Mouse (Mus musculus) left cerebral cortex, postnatal 4 days (tissue): ENCODE measurements around the gene Gnai2. TPM values are rescaled to one million over a fixed set of nuclear protein-coding genes. Genes with fewer than 3 reads are reported as not detected.

Experiments
- DNase-seq: peaks from one replicate; pipeline ENCODE4 v3.0.0-alpha.2; 2022
- intact Hi-C: fragments of 180-260 bp; cut with DNase I; formaldehyde crosslinking; loops from one replicate; pipeline ENCODE4 v1.15.1; 2025
- total RNA-seq, 2 experiments: library from RNA; stranded (reverse); gene quantifications; 2 replicates each; pipeline ENCODE4 v1.2.3; 2021

Gnai2 gene
- total RNA-seq, 2 experiments from 2014 or later = 302 to 303 TPM

DNA sequence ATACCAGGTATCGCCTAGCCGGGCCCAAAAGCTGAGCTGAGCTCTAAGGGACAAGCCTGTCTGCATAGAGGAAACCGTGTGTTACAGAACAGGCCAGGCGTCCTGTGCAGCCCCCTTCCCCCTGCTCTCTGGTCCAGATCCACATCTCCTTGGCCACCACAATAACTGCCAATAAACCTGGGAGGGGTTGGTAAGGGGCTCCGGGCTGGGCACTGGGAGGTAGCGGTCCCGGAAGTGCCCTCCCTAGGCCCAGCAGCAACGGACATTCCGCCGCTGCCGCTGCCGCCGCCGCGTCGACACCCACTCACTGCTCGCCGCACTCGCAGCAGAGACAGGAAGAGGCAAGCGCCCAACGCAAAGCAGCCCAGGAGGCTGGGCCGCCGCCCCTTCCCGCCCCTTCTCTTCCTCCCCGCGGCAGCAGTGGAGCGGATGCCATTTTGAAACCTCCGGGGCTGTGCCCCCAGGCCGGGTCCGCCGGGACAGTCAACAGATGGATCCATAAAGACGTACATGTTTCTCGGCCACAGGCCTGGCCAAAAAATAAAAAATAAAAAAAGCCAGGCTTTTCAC lies 2.0 kb downstream of the Gnai2 start:
- intact Hi-C loops = no loop called here
- DNase-seq = peak; percentile 54

GRCm38 (mm10) chr9:107632478-107632877 lies 2.7 kb downstream of the Gnai2 start:
- DNase-seq = peak; percentile 80
- intact Hi-C loops = no loop called here

DNA sequence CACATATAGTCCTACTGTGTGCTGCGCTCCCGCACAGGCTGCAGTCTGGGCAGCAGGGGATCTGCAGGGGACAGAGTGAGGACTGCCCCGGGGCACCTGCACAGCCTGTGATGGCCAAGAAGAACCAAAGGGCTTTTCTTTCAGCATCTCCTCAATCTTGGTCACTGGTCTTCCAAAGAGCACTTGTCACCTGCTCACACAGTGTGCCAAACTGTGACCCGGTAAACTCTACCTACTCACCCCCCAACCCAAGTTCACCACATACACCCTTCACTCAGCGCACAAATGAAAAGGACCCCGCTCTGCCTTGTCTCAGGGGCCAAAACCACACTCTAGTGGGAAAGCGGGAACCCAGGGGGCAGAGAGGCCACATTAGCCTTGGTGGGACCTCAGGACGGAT lies 3.3 kb downstream of the Gnai2 start:
- intact Hi-C loops = no loop called here
- DNase-seq = no peak

DNA sequence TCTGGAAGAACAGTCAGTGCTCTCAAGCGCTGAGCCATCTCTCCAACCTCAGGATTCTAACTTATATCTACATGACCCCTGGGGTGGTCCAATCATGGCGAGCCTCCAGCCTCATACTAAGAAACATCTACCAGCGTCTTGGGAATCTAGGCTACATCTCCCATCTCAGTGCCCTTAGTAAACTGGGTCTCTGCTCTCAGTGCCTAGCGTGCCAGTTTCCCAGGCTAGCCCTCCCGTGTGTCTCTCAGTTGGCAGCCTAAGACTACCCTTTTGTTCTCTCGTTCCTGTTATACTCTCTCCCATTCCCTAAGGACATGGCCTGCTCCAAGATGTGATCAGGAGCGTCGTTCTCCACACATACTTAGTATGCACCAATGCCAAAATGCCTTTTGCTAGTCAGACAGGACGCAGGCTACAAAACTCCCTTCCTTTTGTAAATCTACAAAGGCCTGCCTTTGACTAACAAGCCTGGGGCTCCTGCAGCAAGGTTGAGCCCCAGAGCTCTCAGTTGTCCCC lies 3.8 kb downstream of the Gnai2 start:
- intact Hi-C loops = no loop called here
- no peak for DNase-seq

DNA sequence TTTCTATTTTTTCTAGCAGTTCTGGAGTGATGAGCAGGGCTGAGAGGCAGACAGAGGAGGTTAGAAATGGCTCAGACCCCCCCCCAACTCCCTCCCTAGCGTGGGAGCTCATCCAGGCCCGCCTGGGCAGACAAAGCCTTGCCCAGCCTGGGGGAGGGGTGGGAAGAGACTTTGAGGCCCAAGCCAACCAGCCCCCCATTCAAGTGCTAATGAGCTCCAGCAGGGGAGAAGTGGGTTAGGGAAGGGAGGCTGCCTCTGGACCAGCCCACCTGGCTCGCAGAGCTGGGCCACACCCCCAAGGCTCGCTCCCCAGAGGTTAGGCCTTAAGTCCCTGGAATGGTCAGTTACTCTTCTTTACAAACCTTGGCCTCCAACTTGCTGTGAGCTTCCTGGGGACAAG lies 4.6 kb downstream of the Gnai2 start:
- peak; percentile 84 for DNase-seq
- intact Hi-C loops = no loop called here

DNA sequence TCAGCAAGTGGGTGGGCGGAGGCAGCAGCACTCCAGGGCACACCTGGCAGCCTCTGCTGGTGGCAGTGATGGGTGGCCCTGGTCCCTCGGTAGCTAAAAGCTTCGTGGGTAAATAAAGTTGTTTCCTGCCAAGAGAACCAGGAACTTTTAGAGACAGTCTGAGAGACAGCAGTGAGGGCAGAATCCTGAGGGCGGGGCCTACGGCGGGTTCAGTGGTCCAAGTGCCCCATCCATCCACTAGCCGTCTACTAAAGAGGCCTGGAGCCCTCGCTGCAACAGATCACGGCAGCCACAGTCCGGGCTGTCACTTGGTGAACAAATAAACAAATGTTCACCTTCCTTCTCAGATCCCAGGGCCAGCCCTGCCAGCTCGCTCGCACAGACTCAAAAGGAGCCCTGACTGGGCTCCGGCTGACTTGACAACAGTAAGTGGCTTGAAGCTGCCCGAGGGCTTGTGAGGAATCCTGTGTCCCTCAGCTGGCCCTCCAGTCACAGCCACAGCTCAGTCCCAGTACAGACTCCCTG lies 5.2 kb downstream of the Gnai2 start:
- intact Hi-C loops = no loop called here
- peak; percentile 48 for DNase-seq

DNA sequence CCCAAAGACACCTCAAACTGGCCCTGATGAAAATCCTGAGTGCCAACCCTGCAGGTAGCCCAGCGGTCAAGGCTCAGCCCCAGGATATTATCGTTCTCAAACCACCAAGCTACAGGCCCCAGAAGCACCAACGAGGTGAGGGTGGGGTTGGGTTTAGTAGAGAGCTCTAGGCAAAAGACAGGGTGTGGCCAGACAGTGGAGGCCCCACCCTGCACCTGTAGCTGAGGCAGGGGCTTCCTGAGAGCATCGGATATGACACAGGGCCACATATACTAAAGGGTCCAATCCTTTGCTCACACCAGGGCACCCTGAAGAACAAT lies 5.8 kb downstream of the Gnai2 start:
- intact Hi-C loops = no loop called here
- DNase-seq = no peak

DNA sequence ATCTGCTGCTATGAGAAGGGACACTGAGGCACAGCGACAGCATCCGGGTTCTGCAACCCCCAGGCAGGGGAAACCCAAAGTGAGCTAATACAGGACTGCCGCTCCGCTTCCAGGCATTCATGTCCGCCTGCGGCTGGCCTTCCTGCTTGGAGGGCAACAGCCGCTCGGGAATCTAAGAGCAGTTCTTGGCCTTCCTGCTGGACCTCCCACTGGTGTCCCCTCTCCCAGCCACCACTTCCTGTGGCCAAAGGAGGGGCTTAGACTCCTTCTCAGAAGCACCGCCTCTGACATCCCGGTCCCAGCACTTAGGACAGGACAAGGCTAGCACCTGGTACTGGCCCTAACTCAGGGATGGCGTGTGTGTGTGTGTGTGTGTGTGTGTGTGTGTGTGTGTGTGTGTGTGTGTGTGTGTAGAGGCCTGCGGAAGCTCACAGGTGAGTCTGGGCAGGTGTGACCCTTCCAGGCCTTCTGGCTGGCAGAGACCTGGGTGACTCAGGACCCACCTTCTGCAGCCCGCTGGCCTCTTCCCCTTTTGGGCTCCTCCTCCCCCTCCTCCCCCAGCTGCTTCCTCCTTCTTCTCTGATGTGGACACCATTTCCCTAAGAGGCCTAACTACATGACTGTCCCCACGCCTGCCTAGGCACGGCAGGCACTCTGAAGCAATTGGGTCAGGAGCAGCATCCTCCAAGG lies 6.3 kb downstream of the Gnai2 start:
- intact Hi-C loops = no loop called here
- DNase-seq = no peak

GRCm38 (mm10) chr9:107627387-107628255 lies 7.5 kb downstream of the Gnai2 start:
- no peak for DNase-seq
- intact Hi-C loops = no loop called here

GRCm38 (mm10) chr9:107626844-107627277 lies 8.3 kb downstream of the Gnai2 start:
- peak; percentile 95 for DNase-seq
- intact Hi-C loops = no loop called here

- intact Hi-C loops = no loop called here
- DNase-seq = no peak
Observed at GRCm38 (mm10) chr9:107626158-107626843, 8.9 kb downstream of the Gnai2 start.

- intact Hi-C loops = no loop called here
- no peak for DNase-seq
Observed at GRCm38 (mm10) chr9:107625351-107626128, 9.6 kb downstream of the Gnai2 start.

DNA sequence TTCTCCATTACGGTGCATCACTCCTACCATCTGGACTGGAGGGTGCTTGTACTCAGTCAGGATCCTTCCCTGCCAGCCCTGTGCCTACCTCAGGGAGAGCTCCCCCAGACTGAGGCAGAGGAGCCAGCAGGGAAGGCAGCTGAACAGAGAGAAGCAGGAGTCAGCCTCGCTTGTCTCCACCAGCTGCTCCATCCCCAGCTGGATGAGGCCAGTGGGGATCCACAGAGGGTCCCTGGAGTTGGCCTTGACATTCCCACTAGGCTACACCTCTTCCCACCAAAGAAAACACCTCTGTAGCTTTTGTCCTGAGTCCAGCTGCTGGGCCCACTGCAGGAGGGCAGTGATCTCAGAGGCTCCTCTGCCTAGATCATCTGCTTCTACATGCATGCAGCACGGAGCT lies 10.2 kb downstream of the Gnai2 start:
- intact Hi-C loops = no loop called here

GRCm38 (mm10) chr9:107624539-107624938 lies 10.6 kb downstream of the Gnai2 start:
- intact Hi-C loops = no loop called here
- DNase-seq = no peak

More for the DNA sequence above, 10.2 kb downstream of the Gnai2 start:
- no peak for DNase-seq

- no peak for DNase-seq
- intact Hi-C loops = no loop called here
Observed at GRCm38 (mm10) chr9:107620954-107621353, 14.2 kb downstream of the Gnai2 start.

DNA sequence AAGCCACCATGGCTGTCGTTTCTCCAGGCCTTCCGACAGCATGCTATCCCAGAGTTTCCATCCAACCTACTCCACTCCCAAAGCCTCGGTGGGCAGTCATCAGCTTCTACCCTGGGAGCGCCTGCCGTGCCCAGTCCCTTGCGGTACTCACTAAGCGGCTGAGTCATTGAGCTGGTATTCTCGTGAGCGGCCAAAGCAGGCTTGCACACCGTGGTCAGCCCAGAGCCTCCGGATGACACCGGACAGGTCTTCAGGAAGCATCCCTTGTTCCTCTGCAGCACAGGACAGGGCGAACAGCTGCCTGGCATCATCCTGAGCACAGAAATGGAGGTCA lies 15.7 kb downstream of the Gnai2 start:
- intact Hi-C loops = no loop called here
- DNase-seq = no peak

DNA sequence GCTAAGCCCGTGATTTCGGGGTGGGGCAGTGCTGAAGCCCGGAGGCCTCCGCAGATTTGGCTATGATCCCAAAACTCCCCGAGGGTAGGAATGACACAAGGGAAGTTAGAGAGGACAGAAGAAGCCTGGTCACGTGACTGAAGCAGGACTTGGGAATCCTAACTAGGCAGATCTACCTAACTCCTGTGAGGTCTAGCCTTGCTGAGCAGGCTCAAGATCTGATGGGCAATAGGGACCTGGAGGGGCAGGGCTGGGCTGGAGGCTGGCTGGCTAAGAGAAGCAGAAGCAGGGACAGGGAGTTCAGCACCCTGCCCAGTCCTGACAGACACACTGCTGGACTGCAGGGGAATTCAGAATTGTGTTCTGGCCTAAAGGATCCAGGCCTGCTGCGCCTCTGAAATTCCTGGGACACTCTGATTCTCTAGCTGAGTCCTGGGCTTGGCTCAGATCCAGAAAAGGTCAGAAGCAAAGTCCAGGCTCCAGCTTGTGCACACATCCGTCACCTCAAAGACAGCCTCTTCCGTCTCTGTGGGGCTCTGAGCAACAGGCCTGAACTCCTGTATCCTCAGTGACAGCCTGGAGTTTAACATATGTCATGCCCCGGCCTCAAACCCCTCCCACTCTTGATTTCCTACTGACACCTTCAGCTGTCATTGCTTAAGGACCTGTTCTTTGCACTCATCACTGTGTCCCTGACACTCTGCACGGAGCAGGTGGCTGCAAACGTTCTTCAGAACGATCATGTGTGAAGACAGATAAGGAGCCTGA lies 16.2 kb downstream of the Gnai2 start:
- DNase-seq = no peak
- intact Hi-C loops = no loop called here

DNA sequence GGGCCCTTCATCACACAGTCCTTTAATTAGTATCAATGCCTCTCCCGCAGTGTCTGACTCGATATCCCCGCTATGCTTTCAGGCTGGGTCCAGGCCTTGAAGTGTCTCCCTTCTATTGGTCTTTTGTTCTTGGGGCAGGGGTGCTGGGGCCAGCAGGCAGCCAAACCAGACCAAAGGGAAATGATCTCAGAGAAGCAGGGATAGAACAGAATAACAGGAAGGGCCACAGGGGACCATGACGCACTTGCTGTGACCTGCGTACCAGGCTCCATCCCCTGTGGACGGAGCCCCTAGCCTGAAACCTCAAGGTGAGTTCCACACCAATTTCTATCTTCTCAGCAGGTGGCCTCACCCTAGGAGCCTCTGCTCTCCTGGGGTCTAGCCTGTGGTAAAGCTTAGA lies 17.1 kb downstream of the Gnai2 start:
- DNase-seq = no peak
- intact Hi-C loops = no loop called here

- DNase-seq = no peak
- intact Hi-C loops = no loop called here
Observed at GRCm38 (mm10) chr9:107617461-107617860, 17.7 kb downstream of the Gnai2 start.
